Mouse (Mus musculus): ENCODE results near the gene Jam2. TPM values are rescaled to one million over a fixed set of nuclear protein-coding genes. Genes with fewer than 3 reads are reported as not detected.

The Jam2 gene
- polyA plus RNA-seq, 1 experiment from 2014 or later = 14.6 TPM

DNA sequence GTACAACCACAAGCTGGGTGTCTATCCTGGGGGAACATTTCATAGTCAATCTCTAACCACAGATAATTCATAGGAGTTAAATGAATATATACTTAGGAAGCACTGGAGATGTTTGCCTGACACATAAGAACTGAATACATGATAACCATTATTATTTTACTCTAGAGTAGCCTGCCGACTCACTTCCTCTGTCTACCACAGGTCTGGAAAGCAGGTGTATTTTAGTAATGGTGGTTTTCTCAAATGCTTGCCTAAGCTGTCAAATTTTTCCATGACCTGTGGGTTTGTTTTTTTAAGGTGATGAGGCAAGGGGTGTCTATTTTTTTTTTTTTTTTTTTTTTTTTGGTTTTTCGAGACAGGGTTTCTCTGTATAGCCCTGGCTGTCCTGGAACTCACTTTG lies 26.1 kb downstream of the Jam2 start:
- Histone ChIP-seq H3K4me1 (replicated peaks; ENCODE audit: control insufficient read depth, insufficient read depth, low read length) (no peaks in the 10 kb centered on the region), H3K9ac (ENCODE audit: low read length) (no peak overlapping the region), H3K4me3 (ENCODE audit: low read length) (no peak overlapping the region), H3K27me3 (ENCODE audit: control insufficient read depth, insufficient read depth, low read depth, low read length) (no peaks in the 10 kb centered on the region), H3K27ac (ENCODE audit: low read length) (no peak overlapping the region), H3K9me3 (ENCODE audit: control insufficient read depth, low read length) (no peaks in the 10 kb centered on the region), H3K36me3 (ENCODE audit: control insufficient read depth, insufficient read depth, low read length) (no peaks in the 10 kb centered on the region), H3K4me2 (ENCODE audit: low read depth, low read length) (no peak overlapping the region)
- ATAC-seq (ENCODE audit: low read depth) = no peak
- 71% methylated on average over 1 of the region's 2 CpGs for WGBS

DNA sequence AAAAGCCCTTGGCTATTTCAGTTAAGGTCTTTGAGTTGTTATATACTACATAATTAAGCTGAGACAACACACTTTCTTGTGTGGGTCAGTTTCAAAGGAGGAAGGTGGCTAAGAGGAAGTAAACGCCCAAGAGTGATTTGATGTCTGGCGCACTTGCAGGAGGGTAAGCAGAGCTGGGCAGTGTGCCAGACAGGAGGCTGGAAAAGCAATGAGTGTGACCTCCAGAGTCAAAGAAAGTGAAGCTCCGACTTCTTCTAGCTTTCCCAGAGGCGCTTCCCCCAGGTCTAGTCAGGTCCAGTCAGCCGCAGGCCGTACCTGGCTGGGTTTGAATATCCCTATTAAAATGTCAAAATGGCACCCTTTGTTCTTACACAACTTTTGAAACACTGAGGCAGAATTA lies 28.3 kb downstream of the Jam2 start:
- Histone ChIP-seq H3K9ac (ENCODE audit: low read length) (no peak overlapping the region), H3K27me3 (ENCODE audit: control insufficient read depth, insufficient read depth, low read depth, low read length) (no peaks in the 10 kb centered on the region), H3K4me3 (ENCODE audit: low read length) (no peak overlapping the region), H3K4me1 (replicated peaks; ENCODE audit: control insufficient read depth, insufficient read depth, low read length) (no peaks in the 10 kb centered on the region), H3K4me2 (ENCODE audit: low read depth, low read length) (no peak overlapping the region), H3K36me3 (ENCODE audit: control insufficient read depth, insufficient read depth, low read length) (no peaks in the 10 kb centered on the region), H3K27ac (ENCODE audit: low read length) (peak overlapping the region; percentile 47), H3K9me3 (ENCODE audit: control insufficient read depth, low read length) (no peaks in the 10 kb centered on the region)
- peak; percentile 65; the same call in 1 of the 2 replicates for ATAC-seq (ENCODE audit: low read depth)
- WGBS = 28% methylated on average over 6 of the region's 6 CpGs

DNA sequence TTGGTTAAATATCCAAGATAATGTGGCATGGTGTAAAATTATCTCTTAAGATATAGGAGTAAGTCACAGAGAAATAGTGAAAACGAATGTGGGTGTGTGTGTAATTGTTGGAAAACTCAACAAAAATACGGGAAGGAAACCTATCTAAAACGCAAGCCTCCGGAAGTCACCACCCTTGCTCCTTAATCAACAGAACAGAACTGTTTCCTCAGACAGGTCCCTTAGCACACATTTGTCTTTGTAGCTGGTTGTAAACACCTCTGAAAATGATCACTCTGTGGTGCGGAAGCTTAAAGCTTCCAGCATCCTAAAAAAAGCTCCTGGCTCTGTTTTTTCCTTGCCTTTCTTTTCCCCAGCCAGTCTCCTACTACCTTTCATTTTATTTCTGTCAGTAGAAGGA lies 30.9 kb downstream of the Jam2 start:
- H3K4me2 ChIP-seq (ENCODE audit: low read depth, low read length) = no peak overlapping the region
- ATAC-seq (ENCODE audit: low read depth) = peak; percentile 49
- no peak overlapping the region for H3K4me3 ChIP-seq (ENCODE audit: low read length)
- no peaks in the 10 kb centered on the region for H3K36me3 ChIP-seq (ENCODE audit: control insufficient read depth, insufficient read depth, low read length)
- H3K9me3 ChIP-seq (ENCODE audit: control insufficient read depth, low read length) = no peaks in the 10 kb centered on the region
- H3K27ac ChIP-seq (ENCODE audit: low read length) = no peak overlapping the region
- H3K4me1 ChIP-seq (replicated peaks; ENCODE audit: control insufficient read depth, insufficient read depth, low read length) = no peaks in the 10 kb centered on the region
- H3K27me3 ChIP-seq (ENCODE audit: control insufficient read depth, insufficient read depth, low read depth, low read length) = no peaks in the 10 kb centered on the region
- H3K9ac ChIP-seq (ENCODE audit: low read length) = no peak overlapping the region
- WGBS = 61% methylated on average over 5 of the region's 5 CpGs

DNA sequence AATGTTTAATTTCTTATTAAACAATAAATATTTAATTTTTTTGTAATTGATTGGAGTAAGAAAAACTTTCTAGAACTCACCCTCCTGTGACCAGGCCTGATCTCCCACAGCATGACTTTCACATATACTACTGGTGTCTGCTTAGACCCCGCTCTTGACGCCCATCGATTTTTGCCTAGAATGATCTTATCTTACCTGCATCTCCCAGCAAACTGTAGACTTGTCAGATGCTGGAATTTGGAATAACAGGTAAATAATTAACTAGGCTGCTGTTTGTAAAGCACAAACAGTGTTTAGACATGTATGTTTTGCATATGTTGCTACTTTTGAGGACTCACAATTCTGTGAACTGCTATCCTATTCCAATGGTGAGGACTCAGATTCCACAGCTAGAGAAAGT lies 32.3 kb downstream of the Jam2 start:
- no peak overlapping the region for H3K4me2 ChIP-seq (ENCODE audit: low read depth, low read length)
- WGBS = 86% methylated on average over 3 of the region's 3 CpGs
- H3K9me3 ChIP-seq (ENCODE audit: control insufficient read depth, low read length) = no peaks in the 10 kb centered on the region
- no peaks in the 10 kb centered on the region for H3K27me3 ChIP-seq (ENCODE audit: control insufficient read depth, insufficient read depth, low read depth, low read length)
- H3K4me1 ChIP-seq (replicated peaks; ENCODE audit: control insufficient read depth, insufficient read depth, low read length) = no peaks in the 10 kb centered on the region
- no peak overlapping the region for H3K9ac ChIP-seq (ENCODE audit: low read length)
- ATAC-seq (ENCODE audit: low read depth) = no peak
- H3K4me3 ChIP-seq (ENCODE audit: low read length) = no peak overlapping the region
- no peak overlapping the region for H3K27ac ChIP-seq (ENCODE audit: low read length)
- no peaks in the 10 kb centered on the region for H3K36me3 ChIP-seq (ENCODE audit: control insufficient read depth, insufficient read depth, low read length)

DNA sequence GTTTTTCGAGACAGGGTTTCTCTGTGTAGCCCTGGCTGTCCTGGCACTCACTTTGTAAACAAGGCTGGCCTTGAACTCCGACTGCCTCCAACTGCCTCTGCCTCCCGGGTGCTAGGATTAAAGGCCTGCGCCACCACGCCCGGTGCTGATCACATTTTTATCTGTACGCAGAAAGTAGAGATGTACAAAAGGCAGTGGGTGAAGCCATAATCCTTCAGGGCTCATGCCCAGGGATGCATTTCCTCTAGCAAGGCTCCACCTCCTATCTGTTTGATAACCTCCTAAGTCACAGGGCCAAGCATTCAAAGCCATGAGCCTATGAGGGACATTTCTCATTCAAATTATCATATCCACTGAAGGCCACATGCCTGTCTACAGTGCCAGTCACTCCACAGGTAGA lies 34.0 kb downstream of the Jam2 start:
- Histone ChIP-seq H3K4me3 (ENCODE audit: low read length) (no peak overlapping the region), H3K4me2 (ENCODE audit: low read depth, low read length) (no peak overlapping the region), H3K36me3 (ENCODE audit: control insufficient read depth, insufficient read depth, low read length) (no peaks in the 10 kb centered on the region), H3K4me1 (replicated peaks; ENCODE audit: control insufficient read depth, insufficient read depth, low read length) (no peaks in the 10 kb centered on the region), H3K27me3 (ENCODE audit: control insufficient read depth, insufficient read depth, low read depth, low read length) (no peaks in the 10 kb centered on the region), H3K9me3 (ENCODE audit: control insufficient read depth, low read length) (no peaks in the 10 kb centered on the region), H3K27ac (ENCODE audit: low read length) (no peak overlapping the region), H3K9ac (ENCODE audit: low read length) (no peak overlapping the region)
- 86% methylated on average over 7 of the region's 7 CpGs for WGBS
- no peak for ATAC-seq (ENCODE audit: low read depth)

DNA sequence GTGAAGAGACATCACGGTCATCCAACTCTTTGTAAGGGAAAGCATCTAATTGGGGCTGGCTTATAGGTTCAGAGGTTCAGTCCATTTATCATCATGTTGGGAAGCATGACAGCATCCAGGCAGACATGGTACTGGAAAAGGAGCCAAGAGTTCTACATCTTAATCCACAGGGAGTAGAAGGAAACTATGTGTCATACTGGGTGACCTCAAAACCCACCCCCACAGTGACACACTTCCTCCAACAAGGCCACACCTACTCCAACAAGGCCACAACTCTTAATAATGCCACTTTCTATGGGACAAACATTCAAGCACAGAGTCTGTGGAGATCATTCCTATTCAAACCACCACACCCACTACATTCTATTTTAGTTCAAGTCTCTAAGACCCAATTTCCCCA lies 36.3 kb downstream of the Jam2 start:
- Histone ChIP-seq H3K27ac (ENCODE audit: low read length) (no peak overlapping the region), H3K9me3 (ENCODE audit: control insufficient read depth, low read length) (no peaks in the 10 kb centered on the region), H3K4me1 (replicated peaks; ENCODE audit: control insufficient read depth, insufficient read depth, low read length) (no peaks in the 10 kb centered on the region), H3K4me2 (ENCODE audit: low read depth, low read length) (no peak overlapping the region), H3K9ac (ENCODE audit: low read length) (no peak overlapping the region), H3K36me3 (ENCODE audit: control insufficient read depth, insufficient read depth, low read length) (no peaks in the 10 kb centered on the region), H3K4me3 (ENCODE audit: low read length) (no peak overlapping the region), H3K27me3 (ENCODE audit: control insufficient read depth, insufficient read depth, low read depth, low read length) (no peaks in the 10 kb centered on the region)
- 83% methylated on average over 1 of the region's 1 CpGs for WGBS
- no peak for ATAC-seq (ENCODE audit: low read depth)

DNA sequence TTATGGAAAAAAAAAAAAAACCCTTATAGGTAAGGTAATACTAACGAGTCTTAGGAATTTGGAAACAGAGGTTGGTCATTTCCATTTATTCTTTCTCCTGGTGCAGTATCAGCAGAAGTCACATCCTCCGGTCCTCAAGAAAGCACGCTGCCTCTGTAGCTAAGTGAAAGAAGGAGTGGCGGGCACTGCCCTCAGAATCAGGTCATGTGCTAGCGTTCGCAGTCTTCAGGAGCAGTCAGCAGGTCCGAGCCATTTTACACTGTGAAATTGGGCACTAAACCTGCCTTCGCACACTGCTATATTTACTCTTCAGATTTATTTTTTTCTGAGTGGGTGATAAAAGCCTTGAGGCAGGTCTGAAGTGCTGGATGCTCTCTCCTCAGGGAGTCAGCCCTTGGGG lies 39.9 kb downstream of the Jam2 start:
- H3K27me3 ChIP-seq (ENCODE audit: control insufficient read depth, insufficient read depth, low read depth, low read length) = no peaks in the 10 kb centered on the region
- no peaks in the 10 kb centered on the region for H3K36me3 ChIP-seq (ENCODE audit: control insufficient read depth, insufficient read depth, low read length)
- H3K27ac ChIP-seq (ENCODE audit: low read length) = no peak overlapping the region
- ATAC-seq (ENCODE audit: low read depth) = no peak
- H3K4me2 ChIP-seq (ENCODE audit: low read depth, low read length) = no peak overlapping the region
- no peaks in the 10 kb centered on the region for H3K4me1 ChIP-seq (replicated peaks; ENCODE audit: control insufficient read depth, insufficient read depth, low read length)
- H3K9me3 ChIP-seq (ENCODE audit: control insufficient read depth, low read length) = no peaks in the 10 kb centered on the region
- WGBS = 66% methylated on average over 8 of the region's 8 CpGs
- H3K9ac ChIP-seq (ENCODE audit: low read length) = no peak overlapping the region
- no peak overlapping the region for H3K4me3 ChIP-seq (ENCODE audit: low read length)

DNA sequence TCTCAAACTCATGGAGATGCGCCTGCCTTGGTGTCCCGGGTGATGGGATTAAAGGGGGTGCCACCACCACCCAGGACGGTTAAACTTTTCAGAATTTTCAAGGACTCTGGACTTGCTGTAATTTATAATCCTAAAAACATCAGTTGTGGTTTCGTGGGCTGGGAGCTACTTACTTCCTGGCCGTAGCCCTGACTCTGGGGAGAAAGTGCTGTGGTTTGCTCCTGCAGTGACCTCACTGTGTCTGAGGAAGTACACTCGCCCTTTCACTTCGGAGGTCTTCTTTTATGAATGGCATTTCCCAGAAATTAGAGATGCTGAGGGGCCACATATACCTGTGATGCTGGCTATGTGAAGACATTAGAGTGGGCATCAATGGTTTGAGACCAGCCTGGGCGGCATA lies 40.6 kb downstream of the Jam2 start:
- Histone ChIP-seq H3K27ac (ENCODE audit: low read length) (no peak overlapping the region), H3K27me3 (ENCODE audit: control insufficient read depth, insufficient read depth, low read depth, low read length) (no peaks in the 10 kb centered on the region), H3K4me3 (ENCODE audit: low read length) (no peak overlapping the region), H3K36me3 (ENCODE audit: control insufficient read depth, insufficient read depth, low read length) (no peaks in the 10 kb centered on the region), H3K4me1 (replicated peaks; ENCODE audit: control insufficient read depth, insufficient read depth, low read length) (no peaks in the 10 kb centered on the region), H3K4me2 (ENCODE audit: low read depth, low read length) (no peak overlapping the region), H3K9ac (ENCODE audit: low read length) (no peak overlapping the region), H3K9me3 (ENCODE audit: control insufficient read depth, low read length) (no peaks in the 10 kb centered on the region)
- 69% methylated on average over 8 of the region's 8 CpGs for WGBS
- no peak for ATAC-seq (ENCODE audit: low read depth)

DNA sequence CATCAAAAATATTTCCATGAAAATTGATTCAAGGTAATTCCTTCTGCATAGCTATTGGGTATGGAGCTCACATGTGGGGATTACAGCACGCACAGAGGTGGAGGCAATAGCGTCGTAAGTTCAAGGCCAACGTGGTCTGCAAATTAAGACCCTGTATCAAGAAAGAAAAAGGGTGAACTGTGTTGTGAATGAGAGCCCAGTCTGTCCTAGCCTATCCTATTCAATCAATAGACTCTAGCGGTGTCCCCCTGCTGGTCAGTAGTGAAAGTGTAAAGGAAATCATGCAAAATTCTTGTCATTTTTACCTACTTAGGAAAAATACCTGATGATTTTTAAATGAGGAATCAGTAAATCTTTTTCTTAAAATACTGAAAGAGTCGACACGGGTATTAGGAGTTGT lies 43.5 kb downstream of the Jam2 start:
- WGBS = 38% methylated on average over 7 of the region's 7 CpGs
- ATAC-seq (ENCODE audit: low read depth) = no peak
- Histone ChIP-seq H3K9me3 (ENCODE audit: control insufficient read depth, low read length) (no peaks in the 10 kb centered on the region), H3K27ac (ENCODE audit: low read length) (no peak overlapping the region), H3K4me1 (replicated peaks; ENCODE audit: control insufficient read depth, insufficient read depth, low read length) (no peaks in the 10 kb centered on the region), H3K36me3 (ENCODE audit: control insufficient read depth, insufficient read depth, low read length) (no peaks in the 10 kb centered on the region; the same call in 1 of the 2 replicates), H3K27me3 (ENCODE audit: control insufficient read depth, insufficient read depth, low read depth, low read length) (no peaks in the 10 kb centered on the region), H3K9ac (ENCODE audit: low read length) (no peak overlapping the region), H3K4me2 (ENCODE audit: low read depth, low read length) (no peak overlapping the region), H3K4me3 (ENCODE audit: low read length) (no peak overlapping the region)

DNA sequence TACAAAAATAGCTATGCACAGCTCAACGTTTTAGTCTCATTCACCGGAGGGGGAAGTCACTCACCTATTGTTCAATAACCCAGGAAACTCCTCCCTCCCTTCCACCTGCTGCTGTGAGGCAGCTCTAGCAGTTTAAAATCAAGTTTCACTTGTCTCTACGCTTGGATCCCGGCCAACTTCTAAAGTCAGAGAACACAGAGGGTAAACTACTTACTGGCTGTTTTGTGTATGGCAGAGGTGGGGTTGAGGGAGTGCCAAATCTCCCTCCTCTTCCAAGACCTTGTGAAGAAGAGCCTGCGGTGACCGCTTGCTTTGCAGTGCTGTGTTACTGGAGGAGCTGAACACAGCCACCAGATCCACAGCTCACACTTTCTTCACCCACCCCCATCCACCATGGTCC lies 51.1 kb downstream of the Jam2 start:
- Histone ChIP-seq H3K9me3 (ENCODE audit: control insufficient read depth, low read length) (no peaks in the 10 kb centered on the region), H3K27me3 (ENCODE audit: control insufficient read depth, insufficient read depth, low read depth, low read length) (no peaks in the 10 kb centered on the region), H3K27ac (ENCODE audit: low read length) (no peak overlapping the region), H3K36me3 (ENCODE audit: control insufficient read depth, insufficient read depth, low read length) (peaks cover 29% of the 10 kb centered on the region), H3K4me1 (replicated peaks; ENCODE audit: control insufficient read depth, insufficient read depth, low read length) (no peaks in the 10 kb centered on the region), H3K4me2 (ENCODE audit: low read depth, low read length) (no peak overlapping the region), H3K9ac (ENCODE audit: low read length) (no peak overlapping the region), H3K4me3 (ENCODE audit: low read length) (no peak overlapping the region)
- WGBS = 60% methylated on average over 6 of the region's 6 CpGs
- ATAC-seq (ENCODE audit: low read depth) = peak; percentile 79
